Mouse (Mus musculus) C2C12 (cell line): ENCODE measurements at regions not wholly inside any gene's neighbourhood (a gene's known extent, or its start where the extent isn't known, plus 50 kb on each side); places are given as distances from the start of the nearest gene placed in this dataset.

ENCODE experiments used
- H3K27me3 ChIP-seq: one replicate; pipeline ENCODE4 v1.6.1; 2011; ENCODE audit not compliant: control insufficient read depth, insufficient read depth, insufficient read length
- H3K36me3 ChIP-seq: one replicate; pipeline ENCODE4 v1.6.1; 2011; ENCODE audit not compliant: control insufficient read depth, insufficient read depth
- H3K4me3 ChIP-seq: one replicate; pipeline ENCODE4 v1.5.1; 2011; ENCODE audit warnings: mild to moderate bottlenecking, control low read depth; ENCODE audit not compliant: poor library complexity, insufficient read depth, severe bottlenecking
- H3K79me2 ChIP-seq: one replicate; pipeline ENCODE4 v1.6.1; 2011; ENCODE audit not compliant: control insufficient read depth, insufficient read depth
- H3K79me3 ChIP-seq: one replicate; pipeline ENCODE4 v1.6.1; 2011; ENCODE audit warnings: low read depth, control low read depth
- H3ac ChIP-seq: one replicate; pipeline ENCODE3; 2011; ENCODE audit warnings: low read depth; ENCODE audit not compliant: control insufficient read depth, insufficient read length
- CEBPB ChIP-seq: IDR thresholded peaks from one replicate; pipeline ENCODE4 v1.6.1; 2011; ENCODE audit warnings: low read depth, mild to moderate bottlenecking, control low read depth, moderate library complexity
- CTCF ChIP-seq: IDR thresholded peaks from one replicate; pipeline ENCODE4 v1.5.1; 2011; ENCODE audit not compliant: control insufficient read depth, insufficient read depth, insufficient read length
- FOSL1 ChIP-seq: IDR thresholded peaks from one replicate; pipeline ENCODE4 v1.8.0; 2011; ENCODE audit warnings: mild to moderate bottlenecking, low read length; ENCODE audit not compliant: poor library complexity, insufficient read depth, severe bottlenecking
- MAX ChIP-seq: IDR thresholded peaks from one replicate; pipeline ENCODE4 v1.6.1; 2011; ENCODE audit warnings: mild to moderate bottlenecking, control low read depth
- MYOD1 ChIP-seq: IDR thresholded peaks from one replicate; pipeline ENCODE4 v1.6.1; 2011; ENCODE audit warnings: low read depth; ENCODE audit not compliant: control insufficient read depth, insufficient read length
- MYOG ChIP-seq: IDR thresholded peaks from one replicate; pipeline ENCODE4 v1.6.1; 2011; ENCODE audit not compliant: control insufficient read depth, insufficient read length; ENCODE audit errors: extremely low read depth
- USF1 ChIP-seq: IDR thresholded peaks from one replicate; pipeline ENCODE4 v1.6.1; 2011; ENCODE audit warnings: low read depth, mild to moderate bottlenecking, control low read depth, moderate library complexity

DNA sequence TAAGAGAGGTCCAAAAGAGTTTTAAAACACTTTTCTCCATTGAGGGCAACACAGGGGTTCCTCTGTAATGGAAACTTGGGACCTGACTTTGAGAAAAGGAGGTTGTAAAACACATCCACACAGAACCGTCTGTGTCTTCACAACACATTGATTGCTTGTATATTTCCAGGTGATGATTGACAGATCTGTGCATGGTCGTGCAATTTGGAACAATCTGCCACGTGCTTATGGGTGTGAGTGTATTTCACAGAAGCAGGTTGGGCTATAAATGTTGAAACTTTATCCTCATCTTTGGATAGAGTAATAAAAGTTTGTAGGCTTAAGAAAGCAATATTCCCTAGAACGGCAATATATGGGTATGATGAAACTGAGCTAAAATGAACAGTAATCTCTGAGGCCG is 559.5 kb upstream of the Plxna2 start:
- Histone ChIP-seq H3K79me2 (no peaks in the 10 kb centered on the region), H3K79me3 (no peaks in the 10 kb centered on the region), H3ac (no peak overlapping the region), H3K4me3 (no peak overlapping the region), H3K27me3 (no peaks in the 10 kb centered on the region), H3K36me3 (no peaks in the 10 kb centered on the region)
- TF ChIP-seq FOSL1 (no peak), USF1 (no peak), CEBPB (no peak)

DNA sequence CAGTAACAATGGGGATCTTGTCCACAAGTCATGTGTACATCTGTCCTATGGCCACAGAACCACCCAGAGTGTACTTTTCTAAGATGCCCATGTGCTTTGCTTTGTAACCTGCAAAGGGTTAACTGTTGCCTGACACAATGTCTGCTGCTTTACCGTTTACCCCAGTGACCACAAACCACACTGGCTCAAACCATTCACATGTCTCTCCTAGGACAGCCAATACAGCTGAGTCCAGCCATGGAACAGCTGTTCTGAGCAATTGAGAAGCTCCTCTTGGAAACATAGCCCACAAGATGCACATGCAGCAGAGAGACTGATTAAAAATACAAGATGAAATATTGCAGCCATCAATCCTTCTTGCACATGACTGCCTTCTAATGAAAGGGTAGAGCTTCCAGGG is 561.5 kb upstream of the Plxna2 start:
- Histone ChIP-seq H3K4me3 (no peak overlapping the region), H3K27me3 (no peaks in the 10 kb centered on the region), H3K79me2 (no peaks in the 10 kb centered on the region), H3ac (no peak overlapping the region), H3K36me3 (no peaks in the 10 kb centered on the region), H3K79me3 (no peaks in the 10 kb centered on the region)
- TF ChIP-seq USF1 = no peak
- no peak for TF ChIP-seq MAX
- TF ChIP-seq MYOD1 = peak; percentile 7

DNA sequence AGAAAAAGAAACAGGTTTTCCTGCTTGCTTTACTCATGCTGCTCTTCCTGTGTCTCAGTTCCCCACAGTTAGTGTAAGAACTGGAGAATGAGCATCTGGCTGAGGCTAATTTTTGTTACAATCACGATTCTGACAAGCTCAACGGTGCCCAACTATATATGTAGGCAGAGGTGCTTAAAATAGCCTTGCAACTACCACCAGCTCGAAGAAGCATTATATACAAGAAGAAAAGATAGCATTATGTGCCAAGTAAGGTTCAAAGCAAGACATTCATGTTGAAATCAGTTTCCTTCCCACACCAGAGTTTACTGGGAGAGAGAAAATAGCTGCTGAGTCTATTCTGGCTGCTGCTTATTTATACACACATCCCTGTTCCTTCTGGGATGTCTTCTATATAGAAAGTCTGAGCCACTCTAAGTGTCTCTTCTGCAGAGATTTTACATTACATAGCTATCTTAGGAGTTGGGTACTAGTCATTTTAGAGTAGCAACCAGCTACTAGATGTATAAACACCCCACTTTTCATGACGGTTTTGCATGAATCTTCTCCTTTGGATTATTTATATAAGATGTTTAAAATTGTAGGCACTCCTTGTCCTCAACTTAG is 568.2 kb upstream of the Plxna2 start:
- Histone ChIP-seq H3K36me3 (no peaks in the 10 kb centered on the region), H3K79me2 (no peaks in the 10 kb centered on the region), H3ac (no peak overlapping the region), H3K4me3 (no peak overlapping the region), H3K27me3 (no peaks in the 10 kb centered on the region), H3K79me3 (no peaks in the 10 kb centered on the region)
- TF ChIP-seq USF1 = no peak
- TF ChIP-seq FOSL1 = no peak
- TF ChIP-seq MYOG = no peak
- no peak for TF ChIP-seq CEBPB
- no peak for TF ChIP-seq CTCF

DNA sequence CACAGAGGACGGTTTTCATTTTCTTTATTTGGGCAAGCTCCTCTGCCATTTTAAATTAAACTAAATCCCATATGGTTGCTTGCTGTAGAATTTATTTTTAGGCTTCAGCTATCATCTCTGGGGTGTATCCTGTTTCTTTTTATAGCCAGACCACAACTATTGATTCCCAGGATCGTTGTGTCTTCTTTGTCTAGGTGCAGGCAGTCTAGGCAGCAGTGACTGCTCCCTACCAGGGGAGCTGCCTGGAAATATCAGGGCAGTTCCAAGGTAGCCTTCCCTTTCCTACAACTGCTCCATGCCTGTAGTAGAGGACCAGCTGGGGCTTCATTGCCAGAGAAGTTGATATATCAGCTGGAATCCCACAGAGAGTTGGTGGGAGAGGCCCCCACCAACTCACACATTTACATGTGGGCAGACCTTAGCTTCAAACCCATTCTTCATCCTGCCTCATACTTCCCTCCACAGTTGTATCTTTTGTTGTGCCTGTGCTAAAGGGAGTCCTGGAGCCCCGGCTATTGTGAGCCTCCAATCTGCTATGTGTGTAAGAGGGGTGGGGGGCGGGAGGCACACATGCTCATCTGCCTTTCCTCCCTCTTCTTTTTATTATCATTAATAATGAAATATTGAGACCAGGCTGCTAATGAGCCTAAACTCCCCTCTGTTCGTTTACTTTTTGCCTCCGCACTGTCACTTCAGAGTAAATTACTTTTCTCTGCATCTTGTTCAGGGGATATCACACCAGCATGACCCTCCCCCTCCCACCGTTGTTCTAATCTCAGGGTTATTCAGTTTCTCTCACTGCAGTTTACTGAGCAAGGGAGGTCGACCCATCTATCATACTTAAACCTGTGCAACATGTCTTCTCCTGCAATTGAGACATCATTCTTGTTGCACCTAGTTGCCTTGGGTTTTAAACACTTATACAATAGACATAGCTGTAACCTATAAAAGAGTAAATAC is 576.3 kb upstream of the Plxna2 start:
- TF ChIP-seq MYOD1 (no peak), CEBPB (no peak), CTCF (no peak), FOSL1 (no peak), MYOG (no peak), MAX (no peak), USF1 (no peak)
- Histone ChIP-seq H3K27me3 (no peaks in the 10 kb centered on the region), H3K36me3 (no peaks in the 10 kb centered on the region), H3K4me3 (no peak overlapping the region), H3K79me3 (no peaks in the 10 kb centered on the region), H3K79me2 (no peaks in the 10 kb centered on the region), H3ac (no peak overlapping the region)

DNA sequence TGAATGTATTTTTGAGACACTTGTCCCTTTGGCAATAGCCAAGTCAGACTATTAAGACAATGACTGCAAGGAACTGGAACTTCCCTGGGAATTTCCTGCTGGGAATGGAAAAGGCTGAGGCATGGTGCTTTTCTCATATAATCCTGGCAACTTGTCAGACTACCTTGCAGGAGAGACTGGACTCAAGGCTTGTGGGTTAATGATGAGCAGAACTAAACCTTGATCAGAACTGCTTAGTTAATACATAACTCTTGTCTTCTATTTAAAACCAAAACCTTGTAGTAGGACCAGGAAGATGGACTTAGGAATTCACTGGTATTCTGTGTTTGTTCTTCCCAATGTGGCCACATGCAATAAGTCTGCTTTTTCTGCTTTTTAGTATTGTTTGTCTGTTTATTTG is 579.3 kb upstream of the Plxna2 start:
- H3K27me3 ChIP-seq = no peaks in the 10 kb centered on the region
- H3K79me3 ChIP-seq = no peaks in the 10 kb centered on the region
- no peak for TF ChIP-seq USF1
- TF ChIP-seq MAX = no peak
- no peak for TF ChIP-seq CEBPB
- TF ChIP-seq MYOD1 = no peak
- no peak overlapping the region for H3K4me3 ChIP-seq
- no peak overlapping the region for H3ac ChIP-seq
- no peaks in the 10 kb centered on the region for H3K79me2 ChIP-seq
- no peaks in the 10 kb centered on the region for H3K36me3 ChIP-seq

DNA sequence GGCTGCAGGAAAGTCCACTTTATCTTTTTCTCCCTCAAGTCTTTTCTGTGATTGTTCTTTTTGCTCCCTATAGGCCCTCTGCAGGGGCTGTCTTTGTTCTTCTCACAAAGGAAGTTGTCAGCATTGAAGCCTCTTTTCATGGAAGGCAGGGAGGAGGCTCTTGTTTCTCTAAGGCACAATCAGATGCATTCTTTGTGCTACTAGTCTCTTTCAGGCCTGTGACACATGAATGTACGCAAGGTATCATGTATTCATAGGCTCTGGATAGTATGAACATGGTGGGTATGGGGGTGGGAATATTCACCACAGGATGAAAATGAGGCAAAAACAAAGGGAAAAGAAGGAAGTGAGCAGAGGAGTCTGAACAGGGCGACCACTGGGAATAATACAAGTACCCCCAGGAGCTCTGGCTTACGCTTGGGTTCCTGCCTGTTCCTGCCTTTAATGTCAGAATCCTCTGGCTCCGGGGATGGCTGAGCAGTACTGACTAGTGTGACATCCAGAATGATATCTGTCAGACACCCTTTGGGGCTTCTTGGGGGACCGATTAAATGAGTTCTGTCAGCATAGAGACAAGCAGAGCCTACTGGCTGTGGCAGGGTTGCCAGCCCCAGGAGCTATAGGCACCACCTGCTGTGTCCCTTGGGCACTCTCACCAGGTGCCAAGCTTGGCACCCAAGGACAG is 583.7 kb upstream of the Plxna2 start:
- no peaks in the 10 kb centered on the region for H3K36me3 ChIP-seq
- no peak overlapping the region for H3ac ChIP-seq
- no peaks in the 10 kb centered on the region for H3K79me2 ChIP-seq
- no peaks in the 10 kb centered on the region for H3K79me3 ChIP-seq
- TF ChIP-seq MYOD1 (no peak), USF1 (no peak), FOSL1 (no peak), CEBPB (no peak), CTCF (no peak), MYOG (no peak), MAX (no peak)
- H3K4me3 ChIP-seq = no peak overlapping the region
- no peaks in the 10 kb centered on the region for H3K27me3 ChIP-seq
